Comparison of ENCODE assay signal across 29 mouse cellular contexts in the genomic region with DNA sequence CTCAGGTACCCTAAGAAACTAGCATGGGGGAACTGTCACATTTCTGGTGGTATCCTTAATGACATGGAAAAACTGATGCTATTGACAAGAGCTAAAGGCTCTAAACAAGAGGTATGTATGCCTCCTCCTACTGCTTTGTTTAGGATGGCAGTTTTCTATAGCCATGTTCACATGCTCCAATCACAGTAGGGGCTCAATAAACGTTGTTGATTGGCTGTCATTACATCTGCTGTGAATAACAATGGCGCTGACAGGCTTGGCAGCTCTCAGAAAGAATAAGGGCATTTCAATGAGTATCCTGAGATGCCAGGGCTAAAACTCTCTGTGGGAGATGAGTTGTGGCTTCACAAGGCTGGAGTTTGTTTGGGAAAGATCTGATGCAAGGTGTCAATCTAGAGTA.
DNase-seq lines count a peak whose midpoint lies in the region; ATAC-seq and TF ChIP-seq lines count a peak whose summit lies in the region.
"Had no signal": no experiment of that assay in that cellular context is flagged by ENCODE, and none has a peak within 500 bp of the region (broad histone marks: within the 10 kb centered on the region; RNA-seq: fewer than 3 reads in every experiment).

No protein-coding gene starts in this region.

- no peak for DNase-seq in forebrain, embryonic 11.5 days (ENCODE audit: low spot score)
- no peak for DNase-seq in forebrain, embryonic 10.5 days (ENCODE audit: extremely low spot score, low spot score)
- peak; percentile 17 for DNase-seq in ES-CJ7 (ENCODE audit: low read depth, low spot score)
- DNase-seq in brain, embryonic 14.5 days (ENCODE audit: low read depth), result peak; percentile 80
- no peak for DNase-seq in embryonic facial prominence, embryonic 10.5 days (ENCODE audit: low spot score)
- no peak for DNase-seq in layer of hippocampus, adult 2 months (ENCODE audit: low spot score in 2 of 2)
- no peak for DNase-seq in spleen, adult 12 weeks (ENCODE audit: low spot score)
- DNase-seq: adrenal gland, adult 8-10 months; adrenal gland, postnatal 25 days; cerebellum, adult 18-20 months; cerebellum, adult 9-10 months; cerebellum, postnatal 14 days; gastrocnemius, postnatal 25 days; heart, adult 2 months; heart, postnatal 14 days; heart, postnatal 4 days; kidney, adult 11 months; kidney, adult 8-10 months had no signal

- no peak overlapping the region for H3K4me2 ChIP-seq in forebrain, embryonic 11.5 days (ENCODE audit: low read depth, low read length, severe bottlenecking)
- no peak overlapping the region for H3K4me2 ChIP-seq in forebrain, embryonic 15.5 days (replicated peaks)
- H3K4me2 ChIP-seq: embryonic facial prominence, embryonic 13.5 days; heart, embryonic 13.5 days; hindbrain, embryonic 12.5 days; intestine, embryonic 15.5 days had no signal

- no peak for TF ChIP-seq POLR2A in brain, embryonic 14.5 days (IDR thresholded peaks at IDR 0.05; ENCODE audit: borderline replicate concordance, extremely low read depth, insufficient read depth, insufficient read length, poor library complexity, severe bottlenecking)

- H3K36me3 ChIP-seq in forebrain, embryonic 11.5 days (ENCODE audit: control insufficient read depth, insufficient read depth, low read length), result no peaks in the 10 kb centered on the region
- no peaks in the 10 kb centered on the region for H3K36me3 ChIP-seq in forebrain, embryonic 10.5 days (replicated peaks)
- H3K36me3 ChIP-seq in forebrain, embryonic 15.5 days, result no peaks in the 10 kb centered on the region
- H3K36me3 ChIP-seq in embryonic facial prominence, embryonic 10.5 days (replicated peaks), result no peaks in the 10 kb centered on the region
- H3K36me3 ChIP-seq: embryonic facial prominence, embryonic 13.5 days; G1E; heart, embryonic 10.5 days; heart, embryonic 13.5 days; hindbrain, embryonic 12.5 days; intestine, embryonic 15.5 days had no signal

- no peak for TF ChIP-seq CTCF in brain, embryonic 14.5 days (IDR thresholded peaks at IDR 0.05; ENCODE audit: borderline replicate concordance, extremely low read depth, insufficient read depth, insufficient read length)
- TF ChIP-seq CTCF in layer of hippocampus, adult 2 months (conservative IDR thresholded peaks at IDR 0.05), result no peak

- no peak overlapping the region for H3K27ac ChIP-seq in forebrain, embryonic 11.5 days (ENCODE audit: low read depth, low read length)
- H3K27ac ChIP-seq in forebrain, embryonic 10.5 days, result no peak overlapping the region
- H3K27ac ChIP-seq in forebrain, embryonic 15.5 days (replicated peaks), result no peak overlapping the region
- no peak overlapping the region for H3K27ac ChIP-seq in embryonic facial prominence, embryonic 10.5 days (replicated peaks)
- H3K27ac ChIP-seq in layer of hippocampus, adult 2 months, result no peak overlapping the region
- H3K27ac ChIP-seq: embryonic facial prominence, embryonic 13.5 days; heart, adult 2 months; heart, embryonic 10.5 days; heart, embryonic 13.5 days; hindbrain, embryonic 12.5 days; intestine, embryonic 15.5 days had no signal

- H3K9ac ChIP-seq in forebrain, embryonic 11.5 days (ENCODE audit: low read length), result no peak overlapping the region
- H3K9ac ChIP-seq in forebrain, embryonic 15.5 days (replicated peaks), result no peak overlapping the region
- H3K9ac ChIP-seq: embryonic facial prominence, embryonic 13.5 days; heart, embryonic 13.5 days; hindbrain, embryonic 12.5 days; intestine, embryonic 15.5 days had no signal

- peak; percentile 49; the same call in 1 of the 2 replicates for ATAC-seq in forebrain, embryonic 11.5 days (replicated peaks; ENCODE audit: low FRiP score)
- peak; percentile 58 for ATAC-seq in forebrain, embryonic 15.5 days (replicated peaks)
- ATAC-seq: activated CD4-positive, CD25-positive, alpha-beta regulatory T cell, adult 4 months; hindbrain, embryonic 16.5 days; intestine, embryonic 15.5 days; Patski had no signal

- H3K4me1 ChIP-seq in forebrain, embryonic 11.5 days (replicated peaks; ENCODE audit: control insufficient read depth, insufficient read depth, low read length), result no peaks in the 10 kb centered on the region
- H3K4me1 ChIP-seq in forebrain, embryonic 10.5 days, result no peaks in the 10 kb centered on the region; the same call in 1 of the 2 replicates
- peaks cover 5% of the 10 kb centered on the region for H3K4me1 ChIP-seq in forebrain, embryonic 15.5 days
- no peaks in the 10 kb centered on the region for H3K4me1 ChIP-seq in embryonic facial prominence, embryonic 10.5 days
- H3K4me1 ChIP-seq: embryonic facial prominence, embryonic 13.5 days; heart, embryonic 10.5 days; heart, embryonic 13.5 days; hindbrain, embryonic 12.5 days; intestine, embryonic 15.5 days had no signal

- H3K27me3 ChIP-seq in forebrain, embryonic 11.5 days (ENCODE audit: control insufficient read depth, insufficient read depth, low read length), result no peaks in the 10 kb centered on the region
- H3K27me3 ChIP-seq in forebrain, embryonic 10.5 days (ENCODE audit: poor library complexity, severe bottlenecking), result no peaks in the 10 kb centered on the region
- H3K27me3 ChIP-seq in forebrain, embryonic 15.5 days, result no peaks in the 10 kb centered on the region
- no peaks in the 10 kb centered on the region for H3K27me3 ChIP-seq in embryonic facial prominence, embryonic 10.5 days (replicated peaks; ENCODE audit: low read depth, poor library complexity, severe bottlenecking)
- H3K27me3 ChIP-seq: embryonic facial prominence, embryonic 13.5 days; heart, embryonic 13.5 days; hindbrain, embryonic 12.5 days; intestine, embryonic 15.5 days had no signal

- no peaks in the 10 kb centered on the region for H3K9me3 ChIP-seq in forebrain, embryonic 11.5 days (ENCODE audit: control insufficient read depth, low read length)
- H3K9me3 ChIP-seq in forebrain, embryonic 10.5 days, result no peaks in the 10 kb centered on the region
- H3K9me3 ChIP-seq in forebrain, embryonic 15.5 days, result no peaks in the 10 kb centered on the region
- no peaks in the 10 kb centered on the region for H3K9me3 ChIP-seq in embryonic facial prominence, embryonic 10.5 days
- H3K9me3 ChIP-seq: embryonic facial prominence, embryonic 13.5 days; G1E; heart, embryonic 10.5 days; heart, embryonic 13.5 days; hindbrain, embryonic 12.5 days; intestine, embryonic 15.5 days had no signal

- WGBS in forebrain, embryonic 11.5 days, result 25% methylated on average over 2 of the region's 2 CpGs
- 40% methylated on average over 2 of the region's 2 CpGs for WGBS in forebrain, embryonic 10.5 days
- 18% methylated on average over 2 of the region's 2 CpGs for WGBS in forebrain, embryonic 15.5 days
- WGBS in embryonic facial prominence, embryonic 10.5 days, result 28% methylated on average over 2 of the region's 2 CpGs

- no peak overlapping the region for H3K4me3 ChIP-seq in forebrain, embryonic 11.5 days (ENCODE audit: low read depth, low read length)
- no peak overlapping the region for H3K4me3 ChIP-seq in forebrain, embryonic 10.5 days
- H3K4me3 ChIP-seq in forebrain, embryonic 15.5 days, result no peak overlapping the region
- H3K4me3 ChIP-seq in embryonic facial prominence, embryonic 10.5 days, result no peak overlapping the region
- no peak overlapping the region for H3K4me3 ChIP-seq in layer of hippocampus, adult 2 months
- H3K4me3 ChIP-seq: embryonic facial prominence, embryonic 13.5 days; erythroblast, embryonic 14.5 days; heart, adult 2 months; heart, embryonic 10.5 days; heart, embryonic 13.5 days; hindbrain, embryonic 12.5 days; intestine, embryonic 15.5 days had no signal

Comparison
In these comparisons a context has a peak if more than half of its experiments do, and no peak if none do; other contexts are left out.
1. DNase-seq: peak in ES-CJ7 (single experiment) and brain, embryonic 14.5 days (single experiment); none in forebrain, embryonic 11.5 days (single experiment), forebrain, embryonic 10.5 days (single experiment), embryonic facial prominence, embryonic 10.5 days (single experiment), layer of hippocampus, adult 2 months (0 of 2) and spleen, adult 12 weeks (single experiment).